Mouse (Mus musculus) right cerebral cortex, postnatal 36 days (tissue): Measurements from ENCODE around the gene Nxph4.

Experiments used
- DNase-seq, 2 experiments: peaks; one replicate each; pipeline ENCODE4 v3.0.0; 2022; ENCODE audit warnings: low spot score in 2 of 2, mixed read lengths in 1 of 2

Gene Nxph4

DNA sequence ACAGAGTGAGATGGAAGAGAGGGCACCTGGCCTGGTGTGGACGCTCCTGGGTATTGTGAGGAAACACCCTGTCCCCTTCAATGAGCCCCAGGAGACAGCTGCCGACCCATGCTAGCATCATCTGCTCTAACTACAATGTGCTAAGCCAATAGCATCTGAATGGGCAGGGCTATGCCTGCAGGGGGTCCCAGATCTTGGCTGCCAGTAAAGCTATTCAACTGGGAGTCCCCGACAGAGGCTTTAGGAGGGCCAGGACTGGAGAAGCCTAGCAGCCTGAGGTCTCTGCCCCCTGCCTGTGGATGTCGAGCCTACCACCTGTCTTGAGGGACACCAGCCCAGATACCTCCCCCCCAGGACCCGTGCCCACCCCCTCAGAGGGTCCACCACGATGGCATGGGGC lies 8.4 kb upstream of the Nxph4 start:
- DNase-seq = no peak

DNA sequence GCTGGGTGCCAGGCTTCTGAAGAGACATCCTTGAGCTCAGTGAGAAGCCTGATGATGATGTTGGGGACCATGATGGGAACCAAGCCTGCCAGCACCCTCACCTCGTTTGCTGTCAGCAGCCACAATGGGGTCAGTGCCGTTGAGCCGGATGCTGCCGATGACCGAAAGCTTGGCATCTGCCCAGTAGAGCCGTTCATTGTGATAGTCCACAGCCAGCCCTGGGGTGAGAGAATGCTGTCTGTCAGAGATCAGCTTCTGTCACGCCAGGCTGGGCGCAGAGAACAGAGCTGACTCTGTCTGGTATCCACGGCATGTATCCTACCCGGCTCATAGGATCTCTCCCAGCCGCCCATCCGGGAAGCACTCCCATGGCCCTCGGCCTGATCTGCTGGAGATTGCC lies 7.7 kb upstream of the Nxph4 start:
- DNase-seq = no peak

DNA sequence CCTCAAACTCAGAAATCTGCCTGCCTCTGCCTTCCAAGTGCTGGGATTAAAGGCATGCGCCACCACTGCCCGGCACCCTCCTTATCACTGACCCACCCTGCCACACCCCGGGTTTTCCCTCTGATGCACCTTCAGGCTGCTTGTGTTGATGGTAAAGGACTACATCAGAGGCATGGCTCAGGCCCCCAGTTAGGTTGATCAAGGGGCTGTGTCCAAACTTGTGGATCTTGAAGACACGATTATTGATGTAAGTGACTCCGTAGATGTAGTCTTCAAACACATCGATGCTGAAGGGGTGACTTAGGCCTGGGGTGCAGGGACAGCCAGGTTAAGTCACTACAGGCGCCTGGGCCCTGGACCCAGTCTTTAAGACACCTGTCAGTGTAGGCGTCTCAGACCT lies 7.2 kb upstream of the Nxph4 start:
- DNase-seq = no peak

DNA sequence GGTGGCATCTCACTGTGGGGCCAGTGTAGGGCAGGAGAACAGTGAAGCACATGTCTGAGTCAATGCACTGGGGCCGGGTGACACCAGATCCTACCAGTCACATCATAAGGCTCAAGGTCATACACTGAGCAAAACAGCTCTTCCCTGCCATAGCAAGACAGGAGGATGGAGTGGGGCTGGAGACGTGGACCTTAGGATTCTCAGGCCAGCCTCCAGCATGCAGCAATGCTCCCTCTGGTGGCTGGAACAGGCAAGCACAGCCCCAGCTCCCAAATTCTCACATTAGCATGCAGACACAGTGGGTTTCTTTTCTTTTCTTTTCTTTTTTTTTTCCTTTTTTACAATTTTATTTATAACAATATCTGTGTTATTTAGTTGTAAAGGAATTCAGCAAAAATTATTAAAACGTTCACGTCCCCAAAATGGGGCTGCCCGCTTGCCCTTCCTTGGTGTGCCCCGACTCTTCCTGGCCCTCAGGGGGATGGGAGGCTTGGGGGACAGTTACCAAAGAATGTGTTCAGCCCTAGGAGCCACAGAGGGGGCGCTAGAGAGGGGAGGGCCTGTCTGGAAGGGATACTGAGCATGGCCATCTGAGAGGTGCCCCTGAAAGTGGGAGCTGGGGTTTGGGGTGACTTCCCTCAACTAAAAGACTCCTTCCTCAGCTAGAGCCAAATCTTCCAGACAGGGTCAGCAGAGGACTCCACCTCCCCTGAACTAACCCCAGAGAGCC lies 3.7 kb upstream of the Nxph4 start:
- DNase-seq = peak; percentile 67 to 71

DNA sequence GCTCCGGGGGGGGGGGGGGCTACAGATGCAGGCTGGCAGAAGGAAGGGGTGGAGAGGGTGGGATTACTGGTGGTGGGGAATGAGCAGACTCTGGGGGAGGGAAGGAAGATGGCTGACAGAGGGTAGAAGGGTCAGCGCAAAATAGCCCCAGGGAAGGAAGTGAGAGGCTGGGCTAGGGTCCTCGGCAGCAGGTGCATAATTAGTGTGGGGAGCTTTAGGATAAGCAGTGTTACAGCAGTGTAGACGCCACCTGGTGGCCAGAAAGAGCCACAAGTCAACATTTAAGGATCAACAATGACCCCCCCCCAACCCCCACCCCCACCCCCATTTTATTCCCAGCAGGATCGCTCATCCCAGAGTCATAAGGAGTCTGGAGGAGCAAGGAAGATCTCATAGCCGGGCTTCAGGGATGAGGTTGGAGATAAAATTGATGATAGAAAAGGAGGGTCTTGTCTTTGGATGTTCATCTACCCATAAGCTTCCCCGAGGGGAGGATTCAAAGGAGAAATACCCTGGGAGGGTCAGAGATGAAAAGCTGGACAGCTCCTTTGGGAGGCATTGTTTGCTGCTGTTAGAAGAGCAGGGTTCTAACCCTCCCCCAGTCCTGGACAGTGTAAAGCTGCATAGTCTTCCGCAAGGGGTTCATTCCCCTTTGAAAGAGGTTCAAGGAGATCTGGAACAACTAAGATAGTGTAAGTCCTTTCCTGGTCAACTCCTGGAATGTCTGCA lies 2.4 kb upstream of the Nxph4 start:
- no peak for DNase-seq

DNA sequence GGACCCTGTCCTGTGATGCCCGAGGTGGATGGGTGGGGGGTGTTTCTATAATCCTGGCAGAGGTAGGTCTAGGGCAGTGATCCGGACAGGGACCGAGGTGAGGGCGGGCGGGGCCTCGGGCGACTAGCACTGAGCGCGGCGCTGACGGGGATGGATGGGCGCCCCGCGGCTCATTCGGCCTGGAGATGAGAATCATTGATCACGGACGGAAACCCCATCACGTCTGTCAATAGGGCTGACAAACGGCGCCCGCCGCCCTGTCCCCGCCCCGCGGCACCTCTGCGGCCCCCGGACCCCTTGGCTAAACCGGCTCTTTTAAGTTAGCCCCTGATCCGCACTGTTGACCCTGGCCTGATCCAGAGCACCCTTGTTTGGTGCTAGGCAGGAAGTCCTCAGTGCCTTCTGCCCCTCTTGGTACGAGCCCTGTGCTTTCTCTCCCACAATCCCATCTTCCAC lies 598 bp upstream of the Nxph4 start:
- DNase-seq = no peak

DNA sequence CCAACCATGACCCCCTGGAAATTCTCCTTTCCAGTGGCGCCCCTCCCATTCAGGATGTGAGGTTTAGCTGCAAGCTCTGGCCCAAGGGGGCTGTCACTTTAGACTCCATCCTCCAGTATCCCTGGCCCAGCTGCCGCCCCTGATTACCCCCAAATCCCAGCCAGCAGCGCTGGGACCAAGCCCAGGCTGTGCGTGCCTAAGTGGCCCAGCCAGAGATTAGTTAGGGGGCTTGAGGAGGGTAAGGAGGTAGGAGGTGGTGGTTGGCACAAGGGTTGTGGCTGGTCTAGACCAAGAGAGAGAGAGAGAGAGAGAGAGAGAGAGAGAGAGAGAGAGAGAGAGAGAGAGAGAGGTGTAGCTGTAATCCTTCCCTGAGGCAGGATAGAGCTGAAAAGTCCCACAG lies 2.8 kb downstream of the Nxph4 start:
- DNase-seq = no peak

DNA sequence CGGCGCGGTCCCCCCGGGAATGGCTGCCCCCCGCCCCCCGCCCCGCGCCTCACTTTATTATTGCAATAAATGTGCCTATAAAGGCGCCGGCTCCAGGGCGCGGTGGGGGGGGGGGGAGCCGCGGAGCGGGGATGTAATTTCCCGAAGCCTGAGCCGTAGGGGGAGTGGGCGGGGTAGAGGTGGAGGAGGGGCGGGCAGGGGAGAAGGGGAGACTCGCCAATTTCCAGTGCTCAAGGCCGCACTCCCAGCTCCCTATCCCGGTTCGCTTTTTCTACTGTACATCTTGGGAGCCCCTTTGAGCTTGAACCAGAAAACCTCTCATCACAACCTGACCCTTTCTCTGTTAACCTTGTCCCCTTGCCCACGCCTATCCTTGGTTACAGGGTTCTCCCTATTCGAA lies 3.4 kb downstream of the Nxph4 start:
- DNase-seq = no peak

DNA sequence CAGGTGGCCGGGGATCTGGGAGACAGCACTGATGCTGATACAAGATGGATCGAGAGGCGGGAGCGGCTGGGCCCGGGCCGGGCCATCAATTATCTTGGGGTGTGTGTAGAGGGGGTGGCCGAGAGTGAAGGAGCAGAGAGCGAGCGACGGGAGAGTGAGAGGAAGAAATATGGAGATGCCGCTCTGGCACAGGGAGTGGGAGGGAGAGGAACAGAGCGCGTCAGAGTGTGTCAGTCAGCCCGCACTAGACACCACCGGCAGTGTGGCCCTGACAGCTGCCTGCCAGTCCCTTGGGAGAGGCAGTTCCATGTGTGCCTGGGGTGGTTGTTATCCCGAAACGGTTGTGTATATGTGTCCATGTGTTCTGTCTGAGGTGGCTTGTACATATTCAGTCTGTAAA lies 6.9 kb downstream of the Nxph4 start:
- no peak for DNase-seq

DNA sequence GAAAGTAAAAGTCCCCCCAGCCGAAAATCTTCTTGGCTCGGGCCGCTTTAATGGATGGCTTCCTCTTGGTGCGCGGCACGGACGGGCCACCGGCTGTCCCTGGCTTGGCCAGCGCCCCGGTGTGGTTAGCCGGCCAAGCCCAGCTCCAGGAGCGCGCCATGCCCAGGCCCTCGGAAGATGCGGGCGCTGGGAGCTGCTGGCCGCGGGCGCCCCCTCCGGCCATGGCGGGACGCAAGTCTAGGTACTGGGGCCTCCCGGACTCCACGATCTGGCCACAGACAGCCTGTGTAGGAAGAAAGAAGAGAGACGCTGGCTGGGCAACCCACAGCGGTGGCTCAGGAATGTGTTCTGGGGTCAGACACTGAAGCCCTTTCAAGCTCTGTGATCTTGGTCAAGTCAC lies 7.7 kb downstream of the Nxph4 start:
- DNase-seq = no peak

DNA sequence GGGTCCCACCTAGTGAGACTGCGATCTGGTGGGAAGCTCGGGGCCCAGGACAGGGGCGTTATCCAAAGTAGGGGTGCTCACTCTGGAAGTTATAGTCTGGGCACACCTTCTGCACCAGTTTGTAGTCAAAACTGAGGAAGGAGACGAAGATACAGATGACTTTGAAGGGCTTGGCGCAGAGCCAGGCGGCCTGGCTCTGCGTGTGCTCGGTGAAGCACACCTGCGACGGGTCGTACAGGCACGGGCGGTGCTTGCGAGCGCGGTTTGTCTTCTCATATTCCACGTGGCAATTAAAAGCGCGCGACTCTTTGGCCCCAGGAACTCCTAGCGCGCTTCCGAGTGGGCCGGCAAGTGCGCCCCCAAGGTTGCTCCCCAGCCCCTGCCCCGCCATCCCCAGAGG lies 8.3 kb downstream of the Nxph4 start:
- no peak for DNase-seq

DNA sequence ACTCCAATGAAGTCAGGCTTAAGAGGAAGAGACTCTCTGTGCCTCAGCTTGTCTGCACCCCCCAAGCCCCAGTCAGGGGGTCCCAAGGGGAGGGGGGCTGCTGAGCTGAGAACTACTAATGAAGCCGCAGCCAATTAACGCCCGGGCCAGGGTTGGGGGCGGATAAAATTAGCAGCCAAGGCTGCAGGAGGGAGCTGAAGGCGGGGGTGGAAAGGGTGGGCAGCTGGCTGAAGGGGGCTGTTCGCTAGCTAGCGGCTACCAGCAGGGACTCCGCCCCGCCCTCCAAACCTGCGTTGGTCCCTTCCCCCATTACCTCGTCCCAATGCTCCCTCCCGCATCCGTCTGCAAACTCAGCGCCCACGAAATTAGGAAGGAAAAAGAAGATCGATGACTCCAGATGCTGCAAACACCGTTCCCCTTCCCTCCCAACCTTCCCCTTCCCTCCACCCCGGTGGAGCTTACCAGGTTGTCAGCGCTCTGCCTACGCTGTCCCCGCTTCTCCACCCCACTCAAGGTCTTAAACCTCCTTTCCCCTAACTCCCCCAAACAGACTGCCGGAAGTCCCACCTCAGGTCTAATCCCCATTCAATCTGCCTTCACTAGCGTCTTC lies 9.6 kb downstream of the Nxph4 start:
- DNase-seq = no peak

DNA sequence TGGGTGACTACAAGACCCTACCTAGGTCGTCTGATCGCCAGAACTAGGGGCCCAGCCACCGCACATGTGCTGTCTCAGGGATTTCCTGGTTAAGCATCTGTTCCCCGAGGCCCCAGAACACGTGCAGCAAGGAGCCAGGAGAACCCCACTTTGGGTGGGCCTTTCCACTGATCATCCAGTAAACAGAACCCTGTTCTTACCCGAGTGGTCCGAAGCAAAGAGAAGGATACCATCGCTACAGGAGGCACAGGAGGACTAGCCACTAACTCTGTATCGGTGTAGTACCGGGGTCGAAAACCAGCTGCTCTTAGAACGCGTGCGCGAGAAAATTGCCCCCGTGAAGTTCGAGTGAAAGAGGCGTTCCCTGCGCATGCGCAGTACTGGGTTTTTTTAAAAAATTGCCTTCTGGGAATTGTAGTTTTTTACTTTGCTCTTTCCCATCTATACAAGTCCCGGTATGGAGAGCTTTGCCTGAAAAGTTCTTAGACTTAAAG lies 12.2 kb downstream of the Nxph4 start, which contains the start of gene Shmt2:
TSS of gene Shmt2 (minus strand) at position 357 of the 494 bp plus-strand sequence.
- DNase-seq = peak; percentile 72 to 79

DNA sequence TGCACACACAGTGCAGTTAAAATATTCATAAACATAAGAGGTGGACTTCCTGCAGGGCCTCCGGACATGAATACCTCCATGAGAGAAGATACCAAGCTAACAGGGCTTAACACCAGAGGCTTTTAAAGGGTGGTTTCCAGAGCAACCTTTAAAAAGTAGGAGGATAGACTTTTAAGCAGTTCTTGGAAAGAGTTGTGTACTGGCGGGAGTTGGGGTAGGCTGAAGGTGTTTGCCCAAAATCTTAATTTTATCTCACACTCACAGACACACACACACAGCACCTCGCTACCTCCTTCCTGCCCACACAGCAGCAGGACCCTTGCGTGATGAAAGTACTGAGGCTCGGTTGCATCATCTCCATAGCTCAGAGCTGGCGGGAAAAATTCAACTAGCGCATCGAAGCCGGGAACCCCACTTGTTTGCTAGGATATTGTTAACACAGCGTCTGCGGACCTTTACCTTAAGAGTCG lies 12.7 kb downstream of the Nxph4 start:
- DNase-seq = no peak

DNA sequence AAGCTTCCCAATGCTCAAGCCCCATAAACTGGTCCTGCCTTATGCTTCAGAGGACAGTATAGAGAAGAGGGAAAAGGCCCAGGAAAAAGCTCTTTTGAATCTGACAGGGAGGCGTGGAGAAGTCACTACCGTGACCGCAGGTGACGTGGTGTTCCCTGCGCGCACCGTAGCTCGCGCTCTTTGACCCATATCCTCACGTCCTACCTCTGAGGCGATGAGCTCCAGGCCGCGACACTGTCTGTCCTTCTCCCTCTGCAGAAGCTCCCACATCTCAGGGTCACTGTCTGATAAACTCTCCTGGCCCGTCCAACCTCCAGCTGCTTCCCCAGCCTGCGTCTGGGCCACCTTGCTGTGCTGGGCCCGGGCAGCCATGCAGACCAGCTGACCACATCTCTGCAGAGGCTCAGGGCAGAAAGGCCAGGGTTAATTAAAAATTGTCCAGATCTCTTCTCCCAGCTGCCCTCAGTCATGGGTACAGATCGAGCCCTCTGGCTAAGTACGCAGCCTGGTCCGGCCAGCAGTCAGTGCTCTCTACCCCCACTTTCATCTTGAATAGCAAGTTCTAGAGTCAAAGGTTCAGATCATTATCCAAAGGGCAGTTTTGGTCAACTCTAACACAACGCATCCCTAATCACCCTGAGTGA lies 13.5 kb downstream of the Nxph4 start:
- DNase-seq = no peak

DNA sequence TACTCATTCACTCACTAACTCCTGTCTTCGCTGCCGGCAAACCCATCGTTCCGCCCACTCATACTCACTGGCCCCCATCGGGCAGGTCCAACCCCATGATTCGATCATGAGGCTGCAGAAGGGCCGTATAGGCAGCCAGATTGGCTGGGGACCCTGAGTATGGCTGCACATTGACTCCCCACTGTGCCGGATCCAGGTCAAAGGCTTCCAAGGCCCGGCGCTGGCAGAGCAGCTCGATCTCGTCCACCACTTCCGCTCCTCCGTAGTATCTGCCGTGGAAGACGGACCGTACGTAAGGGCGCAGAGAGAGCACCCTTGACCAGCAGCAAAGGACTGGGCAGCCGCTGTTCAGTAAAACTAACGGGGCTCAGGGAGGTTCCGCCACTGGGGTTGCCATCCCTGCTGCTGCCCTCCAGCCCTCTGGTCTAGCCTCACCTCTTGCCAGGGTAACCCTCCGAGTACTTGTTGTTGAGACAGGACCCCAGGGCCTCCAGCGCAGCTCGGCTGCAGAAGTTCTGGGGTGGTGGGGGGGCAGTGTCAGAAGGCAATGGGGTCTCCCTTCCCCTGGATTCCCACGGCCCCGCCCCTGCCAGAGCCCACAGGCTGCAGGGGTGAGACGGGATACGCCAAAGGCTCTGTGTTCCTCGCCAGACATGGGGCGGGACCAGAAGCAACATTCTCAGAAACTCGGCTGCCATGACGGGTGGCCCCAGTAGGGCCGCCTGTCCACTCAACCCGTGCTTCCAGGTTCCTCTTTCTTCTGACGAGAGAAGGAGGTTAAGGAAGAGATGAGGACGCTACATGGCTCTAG lies 14.3 kb downstream of the Nxph4 start:
- DNase-seq = no peak

DNA sequence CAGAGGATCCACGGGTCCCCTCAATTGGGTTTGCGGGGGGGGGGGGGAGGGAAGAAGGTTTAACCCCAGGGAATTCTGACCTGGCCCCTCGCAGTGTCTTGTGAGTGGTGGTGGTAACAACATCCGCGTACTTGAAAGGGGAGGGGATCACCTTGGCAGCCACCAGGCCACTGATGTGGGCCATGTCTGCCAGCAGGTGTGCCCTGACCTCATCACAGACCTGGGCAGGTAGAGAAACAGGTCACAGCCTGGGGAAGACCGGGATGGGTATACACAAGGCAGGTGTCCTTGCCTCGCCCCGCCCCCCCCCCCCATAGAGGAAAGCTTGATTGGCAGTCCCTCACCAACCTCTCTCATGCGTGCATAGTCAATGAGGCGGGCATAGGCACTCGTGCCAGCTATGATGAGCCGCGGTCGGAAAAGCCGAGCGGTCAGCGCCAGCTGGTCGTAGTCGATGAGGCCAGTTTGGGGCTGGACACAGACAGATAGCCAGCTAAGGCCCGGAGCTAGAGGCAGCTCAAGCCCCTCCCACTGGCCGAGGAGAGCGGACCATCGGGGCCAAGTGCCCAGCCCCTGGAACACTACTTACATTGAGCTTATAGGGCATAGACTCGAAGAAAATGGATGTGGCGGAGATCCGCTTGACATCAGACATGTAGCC lies 15.2 kb downstream of the Nxph4 start:
- no peak for DNase-seq

DNA sequence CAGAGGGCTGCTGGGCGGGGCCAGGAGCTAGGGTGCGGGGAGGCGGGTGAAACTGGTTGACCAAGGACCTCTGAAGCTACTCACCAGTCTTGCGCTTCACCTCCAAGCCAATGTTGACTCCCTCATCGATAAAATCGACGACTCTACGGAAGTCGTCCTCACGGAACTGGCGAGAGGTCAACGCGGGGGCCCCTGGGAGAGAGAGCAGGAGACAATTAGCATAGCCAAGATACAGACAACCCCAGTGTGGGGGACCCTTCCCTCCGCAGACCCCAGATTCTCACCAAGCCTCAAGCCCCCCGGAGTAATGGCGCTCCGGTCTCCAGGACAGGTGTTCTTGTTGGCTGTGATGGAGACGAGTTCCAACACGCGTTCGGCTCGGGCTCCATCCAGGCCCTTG lies 16.4 kb downstream of the Nxph4 start:
- no peak for DNase-seq

DNA sequence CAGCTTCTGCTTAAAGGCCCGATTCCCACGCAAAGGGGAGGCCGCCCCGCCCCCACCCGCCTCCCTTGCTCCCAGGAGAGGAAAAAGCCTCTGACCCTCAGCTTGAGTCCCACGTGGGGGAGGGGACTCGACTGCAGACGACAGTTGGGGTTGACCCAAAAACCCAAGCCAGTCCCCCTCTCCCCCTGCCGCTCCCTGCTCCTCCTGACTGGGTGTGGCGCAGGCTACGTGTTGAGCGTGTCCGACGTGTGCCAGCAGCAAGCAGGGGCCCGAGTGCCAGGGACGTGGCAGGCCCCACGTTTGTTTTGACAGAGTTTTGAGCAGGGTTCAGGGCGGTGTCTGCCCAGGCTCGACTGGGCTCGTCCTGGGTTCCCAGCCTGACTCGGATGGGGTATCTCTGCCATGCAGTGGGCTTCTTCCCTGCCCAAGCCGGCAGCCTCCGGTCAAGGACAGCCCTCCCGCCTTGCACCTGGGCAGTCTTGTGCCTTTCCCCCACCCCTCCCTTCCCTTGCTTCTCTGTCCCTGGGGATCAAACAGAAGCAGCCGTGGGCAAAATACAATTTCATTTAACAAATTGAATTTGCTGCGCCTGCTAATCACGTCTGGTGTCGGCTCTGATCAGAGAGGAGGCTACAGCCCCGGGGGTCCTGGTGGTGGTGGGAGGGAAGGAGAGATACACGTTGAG lies 17.6 kb downstream of the Nxph4 start:
- DNase-seq = no peak

DNA sequence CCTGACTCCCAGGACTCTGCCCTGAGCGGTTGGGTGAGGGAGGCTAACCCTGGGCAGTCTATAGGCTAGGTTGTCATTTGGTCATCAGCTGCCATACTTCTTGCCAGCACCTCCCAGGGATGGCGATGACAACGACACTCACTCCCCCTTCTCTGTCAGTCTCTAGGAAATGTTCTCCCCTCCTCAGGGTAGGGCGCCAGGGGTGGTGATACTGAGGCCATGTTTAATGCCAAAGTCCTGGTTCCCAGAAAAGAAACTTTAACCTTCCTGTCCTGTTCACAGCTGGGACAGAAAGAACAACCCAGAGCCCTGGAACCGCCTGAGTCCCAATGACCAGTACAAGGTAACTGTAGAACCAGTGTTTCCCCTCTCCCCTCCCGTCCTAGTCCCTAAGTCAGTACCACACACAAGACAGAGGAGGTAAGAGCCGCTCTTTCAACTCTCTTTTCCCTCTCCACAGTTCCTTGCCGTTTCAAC lies 18.3 kb downstream of the Nxph4 start:
- no peak for DNase-seq
